Mouse (Mus musculus) heart, postnatal 36 days (tissue): ENCODE measurements around the gene Olfr434. TPM values are rescaled to one million over a fixed set of nuclear protein-coding genes. Genes with fewer than 3 reads are reported as not detected.
A peak's percentile ranks its signal among the peaks of the same experiment; 100 is the strongest.
"Not testable (repeated sequence)": the region's sequence is repeated elsewhere in the genome, so short reads cannot be mapped to it uniquely, and the experiment has no call there.

Source experiments
- DNase-seq, 2 experiments: peaks; one replicate each; pipeline ENCODE4 v3.0.0; 2021 to 2022
- intact Hi-C: fragments of 180-260 bp; cut with DNase I; formaldehyde crosslinking; loops from one replicate; pipeline ENCODE4 v1.15.1; 2025
- total RNA-seq, 2 experiments: library from RNA; stranded (reverse); gene quantifications; 2 replicates each; pipeline ENCODE4 v1.2.3; 2021

Olfr434 gene
- not detected for total RNA-seq

- DNase-seq, intact Hi-C loops: not testable (repeated sequence)
Measured at GRCm38 (mm10) chr6:43212873-43213272, at the start of gene Olfr434. Olfr434 (plus strand) TSS chr6:43213021.

GRCm38 (mm10) chr6:43167246-43167645 lies 45.6 kb upstream of the Olfr434 start:
- no peak for DNase-seq
- intact Hi-C loops: no loop called here

- no peak for DNase-seq
- intact Hi-C loops: no loop called here
Measured at GRCm38 (mm10) chr6:43171840-43172239, 41.0 kb upstream of the Olfr434 start, which contains the start of gene Olfr13. Olfr13 (plus strand) TSS chr6:43172140.

GRCm38 (mm10) chr6:43178129-43178528 lies 34.7 kb upstream of the Olfr434 start:
- no peak for DNase-seq
- intact Hi-C loops: no loop called here

- intact Hi-C loops: no loop called here
- no peak for DNase-seq
Measured at GRCm38 (mm10) chr6:43178584-43179501, 34.0 kb upstream of the Olfr434 start.

GRCm38 (mm10) chr6:43190986-43191385 lies 21.8 kb upstream of the Olfr434 start:
- intact Hi-C loops: no loop called here
- DNase-seq: no peak

GRCm38 (mm10) chr6:43196781-43197180 lies 16.0 kb upstream of the Olfr434 start, which contains the start of gene Olfr435:
Olfr435 (plus strand) TSS chr6:43197146.
- no peak for DNase-seq
- intact Hi-C loops: no loop called here

GRCm38 (mm10) chr6:43198094-43198493 lies 14.7 kb upstream of the Olfr434 start:
- no peak for DNase-seq
- intact Hi-C loops: no loop called here

- DNase-seq: no peak
- intact Hi-C loops: no loop called here
Measured at GRCm38 (mm10) chr6:43202786-43203185, 10.0 kb upstream of the Olfr434 start.

- intact Hi-C loops: no loop called here
- DNase-seq: no peak
Measured at GRCm38 (mm10) chr6:43205355-43205754, 7.5 kb upstream of the Olfr434 start.

- DNase-seq, intact Hi-C loops: not testable (repeated sequence)
Measured at GRCm38 (mm10) chr6:43231255-43231654, 18.4 kb downstream of the Olfr434 start, which contains the start of gene Olfr47. Olfr47 (plus strand) TSS chr6:43231529.

GRCm38 (mm10) chr6:43242061-43242460 lies 29.2 kb downstream of the Olfr434 start:
- no peak for DNase-seq

GRCm38 (mm10) chr6:43247396-43247795 lies 34.6 kb downstream of the Olfr434 start:
- DNase-seq: no peak
- intact Hi-C loops: no loop called here

More at GRCm38 (mm10) chr6:43242061-43242460, 29.2 kb downstream of the Olfr434 start:
- intact Hi-C loops: no loop called here

GRCm38 (mm10) chr6:43252994-43253393 lies 40.2 kb downstream of the Olfr434 start:
- DNase-seq: no peak
- intact Hi-C loops: no loop called here

- intact Hi-C loops: loop anchor here (1.0 kb wide), 2 partner anchors 24 to 43 kb away; no protein-coding TSS in a partner anchor
- no peak for DNase-seq
Measured at GRCm38 (mm10) chr6:43254193-43254926, 41.5 kb downstream of the Olfr434 start.

- intact Hi-C loops: no loop called here
Measured at GRCm38 (mm10) chr6:43260756-43261155, 47.9 kb downstream of the Olfr434 start.

GRCm38 (mm10) chr6:43265363-43266041 lies 52.7 kb downstream of the Olfr434 start, which contains the start of gene Arhgef5:
Arhgef5 (plus strand) TSS chr6:43265582.
- intact Hi-C loops: no loop called here
- peak; percentile 61 to 67 for DNase-seq

More at GRCm38 (mm10) chr6:43260756-43261155, 47.9 kb downstream of the Olfr434 start:
- DNase-seq: no peak

- peak; percentile 27 to 28 for DNase-seq
- intact Hi-C loops: no loop called here
Measured at GRCm38 (mm10) chr6:43266356-43266755, 53.5 kb downstream of the Olfr434 start.
